Mouse (Mus musculus) liver, postnatal 0 days (tissue): Measurements from ENCODE around the gene Gdf9. TPM values are rescaled to one million over a fixed set of nuclear protein-coding genes. Genes with fewer than 3 reads are reported as not detected.

Experiments
- ATAC-seq: fragments of 200-750 bp; cut with Nextera tagmentation; 2 replicates; pipeline ENCODE4 v1.8.0; 2017; ENCODE audit warnings: mild to moderate bottlenecking, moderate library complexity
- DNase-seq: peaks from one replicate; pipeline ENCODE4 v3.0.0-alpha.2; 2016
- H3K27ac ChIP-seq: fragments of 300-500 bp; sonication (generic); 2 replicates; pipeline ENCODE4 v1.5.1; 2014; ENCODE audit warnings: antibody characterized with exemption, moderate library complexity, mild to moderate bottlenecking, low read depth
- H3K27me3 ChIP-seq: fragments of 300-500 bp; sonication (generic); 2 replicates; pipeline ENCODE4 v1.6.1; 2014; ENCODE audit warnings: low read length, control low read depth, mixed read lengths; ENCODE audit not compliant: insufficient read depth
- H3K36me3 ChIP-seq: fragments of 300-500 bp; sonication (generic); replicated peaks from 2 replicates; pipeline ENCODE4 v1.6.1; 2014; ENCODE audit warnings: mild to moderate bottlenecking, control low read depth, low read length, moderate library complexity, mixed read lengths; ENCODE audit not compliant: insufficient read depth
- H3K4me1 ChIP-seq: fragments of 300-500 bp; sonication (generic); 2 replicates; pipeline ENCODE4 v1.6.1; 2014; ENCODE audit warnings: antibody characterized with exemption, mild to moderate bottlenecking, control low read depth; ENCODE audit not compliant: insufficient read depth
- H3K4me2 ChIP-seq: fragments of 300-500 bp; sonication (generic); 2 replicates; pipeline ENCODE4 v1.6.1; 2014; ENCODE audit warnings: low read depth, mild to moderate bottlenecking, low read length, moderate library complexity, mixed read lengths
- H3K4me3 ChIP-seq: fragments of 300-500 bp; sonication (generic); 2 replicates; pipeline ENCODE4 v1.5.1; 2014; ENCODE audit warnings: low read depth, low read length
- H3K9ac ChIP-seq: fragments of 300-500 bp; sonication (generic); replicated peaks from 2 replicates; pipeline ENCODE4 v1.6.1; 2014; ENCODE audit warnings: mild to moderate bottlenecking, moderate library complexity
- H3K9me3 ChIP-seq: fragments of 300-500 bp; sonication (generic); 2 replicates; pipeline ENCODE4 v1.6.1; 2016; ENCODE audit warnings: mild to moderate bottlenecking, control low read depth, low read length, mixed read lengths
- CTCF ChIP-seq: sonication (generic); IDR thresholded peaks from 2 replicates; pipeline ENCODE4 v1.5.1; 2016; ENCODE audit warnings: antibody characterized with exemption, low read depth
- EP300 ChIP-seq: IDR thresholded peaks from 2 replicates; pipeline ENCODE4 v1.6.1; 2016; ENCODE audit warnings: antibody characterized with exemption, low read depth, mild to moderate bottlenecking
- WGBS: fragments of 180-500 bp; shearing (Covaris S2); extraction: QIAGEN DNeasy Blood & Tissue Kit; methylation state at CpG from one replicate; pipeline ENCODE4 v1.1.7; 2014; ENCODE audit not compliant: insufficient replicate concordance; 5-methylcytosine and 5-hydroxymethylcytosine counted together
- polyA plus RNA-seq: library from polyadenylated mRNA; unstranded; fragments of >200 nt; fragmentation: Nextera tagmentation; extraction: Ambion mirVana; gene quantifications from 2 replicates; pipeline ENCODE4 v1.2.1, GENCODE M21; 2015

Gdf9 gene
- polyA plus RNA-seq, 1 experiment from 2014 or later: 0.15 TPM

DNA sequence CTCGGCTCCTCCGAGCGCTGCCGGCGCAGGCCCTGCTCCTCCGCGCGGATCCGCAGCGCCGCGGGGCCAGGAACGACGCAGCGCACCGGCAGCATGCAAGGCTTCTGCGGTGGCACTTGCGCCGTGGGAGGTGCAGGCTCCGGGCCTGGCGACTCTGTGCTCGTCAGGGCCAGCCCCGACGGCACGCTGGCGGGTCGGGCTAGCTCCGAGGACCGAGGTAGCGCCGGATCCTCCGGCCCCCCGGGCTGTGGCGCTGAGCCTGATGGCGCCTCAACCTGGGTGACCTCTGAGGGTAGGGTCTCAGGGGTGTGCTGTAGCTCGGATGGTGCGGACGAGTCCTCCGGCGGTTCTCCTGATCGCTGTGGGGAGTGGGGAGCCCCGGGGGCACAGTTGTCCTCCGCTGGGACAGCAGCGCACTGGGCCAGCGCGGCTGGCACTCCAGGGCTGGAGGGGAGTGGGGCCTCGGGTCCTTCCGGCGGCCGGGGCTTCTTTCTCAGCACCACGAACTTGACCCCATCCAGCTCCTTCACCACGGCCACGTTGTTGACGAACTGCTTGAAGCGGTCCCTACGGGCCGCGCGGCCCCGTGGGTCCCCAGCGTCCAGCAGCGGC, 48.5 kb downstream of the Gdf9 start:
- H3K27ac ChIP-seq: peak overlapping the region; percentile 87
- peak overlapping the region; percentile 61 for H3K9ac ChIP-seq
- no peaks in the 10 kb centered on the region for H3K9me3 ChIP-seq
- H3K36me3 ChIP-seq: no peaks in the 10 kb centered on the region; the same call in 1 of the 2 replicates
- peak overlapping the region; percentile 69 for H3K4me3 ChIP-seq
- WGBS: 2% methylated on average over 60 of the region's 62 CpGs
- H3K4me1 ChIP-seq: peaks cover 18% of the 10 kb centered on the region
- H3K4me2 ChIP-seq: peak overlapping the region; percentile 79
- peaks cover 54% of the 10 kb centered on the region for H3K27me3 ChIP-seq
- DNase-seq (no peak), ATAC-seq (peak; percentile 2; the same call in 1 of the 2 replicates)
- TF ChIP-seq CTCF (no peak), EP300 (no peak)

DNA sequence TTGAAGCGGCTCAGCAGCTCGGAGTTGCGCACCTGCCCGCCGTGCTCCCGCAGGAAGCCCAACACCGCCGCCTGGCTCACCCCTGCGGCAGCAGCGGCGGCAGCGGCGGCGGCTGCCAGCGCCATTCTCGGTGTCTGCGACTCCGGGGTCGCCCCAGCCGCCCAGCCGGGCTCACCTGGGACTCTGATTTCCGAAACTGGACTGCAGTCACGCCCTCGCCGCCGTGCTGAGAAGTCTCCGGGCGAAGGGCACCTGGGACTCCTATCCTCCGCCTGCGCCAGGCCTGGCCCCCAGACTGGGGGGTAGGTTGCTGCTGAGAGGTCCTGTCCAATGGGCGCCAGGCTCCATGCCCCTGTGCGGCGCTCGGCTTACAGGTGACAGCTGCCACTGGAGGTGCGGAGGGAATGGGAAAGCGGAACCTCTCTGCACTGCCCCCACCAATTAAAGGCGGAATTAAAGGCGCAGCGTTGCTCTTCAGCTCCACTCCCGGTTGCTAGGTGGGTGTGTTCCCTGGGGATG, 49.0 kb downstream of the Gdf9 start, which contains the start of the genes Gm9945 and Sowaha:
TSS of gene Gm9945 (plus strand) at position 384 of the 519 bp plus-strand sequence.
TSS of gene Sowaha (minus strand) at position 492 of the 519 bp plus-strand sequence.
- peaks cover 48% of the 10 kb centered on the region for H3K27me3 ChIP-seq
- WGBS: 3% methylated on average over 38 of the region's 40 CpGs
- no peaks in the 10 kb centered on the region; the same call in 1 of the 2 replicates for H3K36me3 ChIP-seq
- peak within 1 kb of the TSS; percentile 69 for H3K4me3 ChIP-seq
- peak; percentile 63 for DNase-seq
- 0 out of 2 replicates have a peak, but pooled peaks have one; percentile 29 for TF ChIP-seq CTCF
- TF ChIP-seq EP300: no peak
- ATAC-seq: peak; percentile 63
- H3K4me1 ChIP-seq: peaks cover 18% of the 10 kb centered on the region
- H3K9ac ChIP-seq: peak within 1 kb of the TSS; percentile 61
- no peaks in the 10 kb centered on the region for H3K9me3 ChIP-seq
- H3K27ac ChIP-seq: peak within 1 kb of the TSS; percentile 87
- H3K4me2 ChIP-seq: peak within 1 kb of the TSS; percentile 79

GRCm38 (mm10) chr11:53481088-53481730, 50.4 kb downstream of the Gdf9 start:
- peaks cover 18% of the 10 kb centered on the region for H3K4me1 ChIP-seq
- DNase-seq (peak; percentile 44), ATAC-seq (peak; percentile 73)
- peak overlapping the region; percentile 79 for H3K4me2 ChIP-seq
- H3K36me3 ChIP-seq: no peaks in the 10 kb centered on the region; the same call in 1 of the 2 replicates
- H3K27me3 ChIP-seq: peaks cover 40% of the 10 kb centered on the region
- TF ChIP-seq EP300: peak; percentile 98
- TF ChIP-seq CTCF: no peak
- peak overlapping the region; percentile 15 for H3K4me3 ChIP-seq
- no peaks in the 10 kb centered on the region for H3K9me3 ChIP-seq
- 52% methylated on average over 4 of the region's 4 CpGs for WGBS
- H3K9ac ChIP-seq: peak overlapping the region; percentile 39
- H3K27ac ChIP-seq: peak overlapping the region; percentile 87

DNA sequence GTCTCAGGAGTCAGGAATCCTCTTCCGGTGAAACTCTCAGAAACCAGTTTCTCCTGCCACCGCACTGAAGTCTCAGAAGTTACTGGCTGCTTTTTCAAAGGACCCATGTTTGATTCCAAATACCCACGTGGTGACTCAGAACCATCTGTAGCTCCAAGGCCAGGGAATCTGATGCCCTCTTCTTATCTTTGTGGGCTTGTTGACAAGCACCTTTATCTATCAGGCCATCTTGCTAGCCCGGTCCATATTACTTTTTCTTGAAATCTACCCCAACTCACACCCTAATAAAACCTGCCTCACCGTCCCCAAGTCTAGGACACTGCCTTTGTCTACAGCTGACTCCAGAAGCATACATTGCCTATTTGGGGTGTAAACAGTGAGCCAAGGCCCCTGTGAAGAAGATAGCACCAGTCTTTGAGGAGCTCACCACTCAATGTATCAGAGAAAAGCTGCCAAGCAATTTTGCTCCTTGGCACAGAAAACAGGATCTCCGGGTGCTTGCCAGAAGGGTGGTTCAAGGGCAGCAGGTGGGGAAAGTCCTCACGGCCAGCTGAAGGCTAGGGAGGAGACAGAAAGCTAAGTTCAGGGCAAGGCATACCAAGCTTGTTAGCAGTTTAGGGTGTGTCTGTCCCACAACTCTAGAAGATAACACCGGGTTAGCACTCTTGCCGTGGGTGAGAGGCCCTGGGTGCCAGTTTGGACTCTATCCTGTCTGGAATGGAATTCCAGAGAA, 52.5 kb downstream of the Gdf9 start:
- Histone ChIP-seq H3K9ac (peak overlapping the region; percentile 22; the same call in 1 of the 2 replicates), H3K4me2 (peak overlapping the region; percentile 55), H3K36me3 (no peaks in the 10 kb centered on the region), H3K27me3 (peaks cover 37% of the 10 kb centered on the region), H3K4me1 (peaks cover 27% of the 10 kb centered on the region), H3K4me3 (peak overlapping the region; percentile 23; the same call in 1 of the 2 replicates), H3K9me3 (no peaks in the 10 kb centered on the region), H3K27ac (peak overlapping the region; percentile 96)
- 42% methylated on average over 9 of the region's 9 CpGs for WGBS
- TF ChIP-seq EP300 (peak; percentile 44), CTCF (no peak)
- ATAC-seq (peak; percentile 71), DNase-seq (peak; percentile 44)

DNA sequence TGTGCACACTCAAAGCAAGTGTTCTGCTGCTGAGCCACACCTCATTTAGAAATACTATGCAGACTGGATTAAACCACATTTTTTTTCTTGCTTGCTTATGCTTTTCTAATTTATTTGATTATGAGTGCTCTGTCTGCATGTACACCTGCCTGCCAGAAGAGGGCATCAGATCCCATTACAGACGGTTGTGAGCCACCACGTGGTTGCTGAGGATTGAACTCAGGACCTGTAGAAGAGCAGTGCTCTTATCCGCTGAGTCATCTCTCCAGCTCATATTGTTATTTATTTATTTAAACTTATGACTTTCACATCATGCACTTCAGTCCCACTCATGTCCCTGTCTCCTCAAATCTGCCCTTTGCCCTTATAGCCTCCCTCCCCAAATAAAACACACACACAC, 54.9 kb downstream of the Gdf9 start:
- no peak overlapping the region for H3K4me3 ChIP-seq
- no peak for DNase-seq
- no peak overlapping the region for H3K4me2 ChIP-seq
- H3K36me3 ChIP-seq: no peaks in the 10 kb centered on the region
- TF ChIP-seq CTCF: peak; percentile 77
- no peak for TF ChIP-seq EP300
- ATAC-seq: no peak
- H3K9ac ChIP-seq: no peak overlapping the region
- H3K27ac ChIP-seq: no peak overlapping the region
- H3K27me3 ChIP-seq: peaks cover 16% of the 10 kb centered on the region
- H3K9me3 ChIP-seq: no peaks in the 10 kb centered on the region
- peaks cover 15% of the 10 kb centered on the region for H3K4me1 ChIP-seq
- 35% methylated on average over 3 of the region's 3 CpGs for WGBS

DNA sequence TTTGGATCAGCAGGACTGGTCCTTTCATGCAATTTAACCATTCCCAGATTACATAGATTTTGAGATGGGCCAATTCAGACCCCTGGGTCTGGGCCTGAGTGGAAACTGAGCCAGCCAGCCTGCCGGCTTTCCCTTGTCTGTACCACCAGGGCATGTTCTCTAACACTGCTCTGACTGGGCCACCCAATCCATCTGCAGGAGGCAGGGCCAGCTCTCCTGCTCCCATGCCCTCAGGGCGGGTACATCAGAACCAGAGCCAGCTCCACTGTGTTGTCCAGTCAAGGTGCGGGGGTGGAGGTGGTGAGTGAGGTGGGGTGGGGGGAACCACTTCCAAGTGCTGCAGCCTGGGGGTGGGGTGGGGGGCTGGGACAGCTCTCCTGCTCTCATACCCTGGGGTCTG, 55.5 kb downstream of the Gdf9 start:
- peaks cover 13% of the 10 kb centered on the region for H3K4me1 ChIP-seq

More for the DNA sequence above, 55.5 kb downstream of the Gdf9 start:
- H3K4me2 ChIP-seq: no peak overlapping the region
- H3K27ac ChIP-seq: no peak overlapping the region
- ATAC-seq (no peak), DNase-seq (no peak)
- 70% methylated on average over 3 of the region's 3 CpGs for WGBS
- peaks cover 12% of the 10 kb centered on the region for H3K27me3 ChIP-seq
- no peaks in the 10 kb centered on the region for H3K9me3 ChIP-seq
- no peak overlapping the region for H3K4me3 ChIP-seq
- H3K36me3 ChIP-seq: no peaks in the 10 kb centered on the region
- TF ChIP-seq CTCF (no peak), EP300 (no peak)
- H3K9ac ChIP-seq: no peak overlapping the region
